Mouse (Mus musculus): ENCODE data around the gene Ppp1r12c. TPM values are rescaled to one million over a fixed set of nuclear protein-coding genes. Genes with fewer than 3 reads are reported as not detected.

Gene Ppp1r12c
- polyA plus RNA-seq, 1 experiment from 2014 or later = 49.3 TPM

DNA sequence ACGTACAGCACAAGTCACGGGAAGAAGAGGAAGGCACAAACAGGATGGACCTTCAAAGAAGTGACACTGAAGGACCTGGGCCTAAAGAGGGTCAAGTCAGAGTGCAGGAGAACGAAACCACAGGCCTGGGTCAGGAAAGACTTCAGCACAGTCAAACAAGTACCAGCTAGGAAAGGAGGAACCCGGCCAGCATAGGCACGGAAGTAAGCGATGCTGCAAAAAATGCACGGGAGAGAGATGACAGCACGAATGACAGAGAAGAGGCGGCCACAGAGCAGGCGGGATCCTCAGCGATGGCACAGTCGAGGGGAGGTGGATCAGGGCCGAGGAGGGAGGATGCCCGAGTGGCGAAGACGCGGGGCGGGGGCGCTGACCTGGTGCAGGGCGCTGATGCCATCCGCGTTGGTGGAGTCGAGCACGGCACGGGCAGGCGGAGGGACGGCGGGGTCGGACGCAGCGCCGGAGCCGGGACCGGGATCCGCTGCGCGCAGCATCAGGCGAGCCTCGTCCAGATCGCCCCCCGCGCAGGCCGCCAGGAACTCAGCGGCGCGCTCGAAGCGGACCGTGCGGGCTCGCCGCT lies 498 bp downstream of the Ppp1r12c start:
- Histone ChIP-seq H3K9ac (peak overlapping the region; percentile 92), H3K9me3 (no peaks in the 10 kb centered on the region), H3K27ac (replicated peaks) (peak overlapping the region; percentile 91), H3K4me3 (peak overlapping the region; percentile 79), H3K36me3 (peaks cover 10% of the 10 kb centered on the region; the same call in 1 of the 2 replicates), H3K27me3 (no peaks in the 10 kb centered on the region), H3K4me1 (replicated peaks) (peaks cover 47% of the 10 kb centered on the region), H3K4me2 (peak overlapping the region; percentile 64)
- WGBS = under 1% methylated on average over 36 of the region's 52 CpGs
- ATAC-seq (ENCODE audit: low FRiP score, low read depth) = peak; percentile 49

GRCm38 (mm10) chr7:4499034-4499433 lies 2.4 kb downstream of the Ppp1r12c start:
- Histone ChIP-seq H3K4me2 (peak overlapping the region; percentile 64), H3K4me1 (replicated peaks) (peaks cover 47% of the 10 kb centered on the region), H3K36me3 (peaks cover 14% of the 10 kb centered on the region; the same call in 1 of the 2 replicates), H3K27ac (replicated peaks) (no peak overlapping the region), H3K27me3 (no peaks in the 10 kb centered on the region), H3K9me3 (no peaks in the 10 kb centered on the region), H3K9ac (0 out of 2 replicates have a peak overlapping the region, but pooled peaks have one; percentile 18), H3K4me3 (0 out of 2 replicates have a peak overlapping the region, but pooled peaks have one; percentile 79)
- ATAC-seq (ENCODE audit: low FRiP score, low read depth) = no peak
- WGBS = 93% methylated on average over 4 of the region's 4 CpGs

DNA sequence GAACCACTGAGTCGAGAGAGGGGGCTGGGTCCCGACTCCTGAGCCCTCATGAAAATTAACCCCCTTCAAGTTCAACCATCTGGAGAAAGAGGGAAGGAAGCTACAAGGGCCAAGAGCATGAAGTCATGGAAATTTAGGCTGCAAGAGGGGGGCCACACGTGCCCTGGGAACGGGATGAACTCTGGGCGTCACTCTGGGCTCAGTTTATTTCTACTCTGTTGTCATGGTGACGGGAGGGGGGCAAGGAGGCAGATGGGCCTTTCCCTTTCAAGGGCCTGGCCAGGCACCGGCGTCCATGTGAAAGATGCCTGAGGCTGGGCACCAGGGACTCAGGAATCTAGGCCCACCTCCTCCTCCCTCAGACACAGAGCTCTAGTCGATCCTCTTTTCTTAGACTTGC lies 3.2 kb downstream of the Ppp1r12c start:
- Histone ChIP-seq H3K36me3 (peaks cover 20% of the 10 kb centered on the region), H3K9ac (no peak overlapping the region), H3K27me3 (no peaks in the 10 kb centered on the region), H3K4me1 (replicated peaks) (peaks cover 47% of the 10 kb centered on the region), H3K4me3 (0 out of 2 replicates have a peak overlapping the region, but pooled peaks have one; percentile 7), H3K9me3 (no peaks in the 10 kb centered on the region), H3K27ac (replicated peaks) (no peak overlapping the region), H3K4me2 (peak overlapping the region; percentile 64)
- 4% methylated on average over 9 of the region's 9 CpGs for WGBS
- ATAC-seq (ENCODE audit: low FRiP score, low read depth) = no peak

DNA sequence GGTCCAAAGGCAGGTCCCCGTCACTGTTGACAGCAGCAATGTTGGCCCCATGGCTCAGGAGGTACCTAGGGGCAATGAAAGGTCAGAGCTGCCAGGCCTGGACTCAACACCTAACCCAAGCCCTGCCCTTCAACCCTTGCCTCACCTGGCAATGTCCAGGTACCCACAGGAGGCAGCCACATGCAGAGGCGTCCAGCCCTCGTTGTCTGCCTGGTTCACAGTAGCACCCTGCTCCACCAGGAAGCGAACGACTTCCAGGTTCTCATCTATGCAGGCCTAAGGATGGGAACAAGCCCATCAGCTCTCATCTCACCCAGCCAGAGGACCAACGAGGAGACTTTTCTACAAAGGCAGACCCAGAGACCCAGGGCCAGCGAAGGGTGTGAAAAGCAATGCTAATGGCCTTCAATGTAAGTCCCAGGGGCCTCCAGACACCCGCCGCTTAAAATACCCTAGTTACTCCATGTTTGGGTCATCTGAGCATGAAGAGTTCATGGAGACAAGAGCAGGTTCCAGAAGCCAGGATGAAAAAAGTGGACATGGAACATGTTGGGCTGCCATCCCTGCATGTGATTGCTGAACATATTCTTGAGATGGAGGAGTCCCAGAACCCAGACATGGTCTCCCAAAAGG lies 4.1 kb downstream of the Ppp1r12c start:
- H3K4me1 ChIP-seq (replicated peaks) = peaks cover 49% of the 10 kb centered on the region
- H3K27ac ChIP-seq (replicated peaks) = no peak overlapping the region

DNA sequence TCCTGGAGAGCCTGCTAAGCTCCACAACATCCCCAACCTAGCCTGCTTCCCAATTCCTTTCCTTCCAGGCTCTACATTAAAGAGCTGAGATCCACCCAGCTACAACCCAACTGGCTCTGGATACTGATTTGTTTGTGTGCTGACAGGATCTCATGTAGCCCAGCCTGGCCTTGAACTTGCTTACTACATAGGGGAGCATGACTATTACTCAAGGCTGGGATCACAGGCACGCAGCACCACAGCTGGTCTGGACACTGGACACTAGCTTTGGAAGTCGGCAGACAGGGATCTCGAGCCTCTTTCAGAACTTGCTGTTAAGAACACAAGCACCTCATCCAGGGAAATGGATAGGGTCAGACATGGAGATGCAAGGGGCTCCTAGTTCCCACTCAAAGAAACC lies 5.0 kb downstream of the Ppp1r12c start:
- Histone ChIP-seq H3K27me3 (no peaks in the 10 kb centered on the region), H3K9me3 (no peaks in the 10 kb centered on the region), H3K27ac (replicated peaks) (no peak overlapping the region), H3K9ac (no peak overlapping the region), H3K36me3 (peaks cover 20% of the 10 kb centered on the region), H3K4me3 (no peak overlapping the region), H3K4me2 (no peak overlapping the region), H3K4me1 (replicated peaks) (peaks cover 46% of the 10 kb centered on the region)
- no peak for ATAC-seq (ENCODE audit: low FRiP score, low read depth)
- WGBS = 93% methylated on average over 3 of the region's 3 CpGs

More for the DNA sequence above, 4.1 kb downstream of the Ppp1r12c start:
- Histone ChIP-seq H3K4me3 (no peak overlapping the region), H3K9ac (no peak overlapping the region), H3K9me3 (no peaks in the 10 kb centered on the region), H3K36me3 (peaks cover 20% of the 10 kb centered on the region), H3K4me2 (peak overlapping the region; percentile 64), H3K27me3 (no peaks in the 10 kb centered on the region)
- 90% methylated on average over 9 of the region's 9 CpGs for WGBS
- ATAC-seq (ENCODE audit: low FRiP score, low read depth) = no peak

GRCm38 (mm10) chr7:4493991-4494390 lies 7.5 kb downstream of the Ppp1r12c start:
- WGBS = 85% methylated on average over 1 of the region's 1 CpGs
- no peaks in the 10 kb centered on the region for H3K27me3 ChIP-seq
- H3K9ac ChIP-seq = no peak overlapping the region
- H3K9me3 ChIP-seq = no peaks in the 10 kb centered on the region
- H3K4me1 ChIP-seq (replicated peaks) = peaks cover 27% of the 10 kb centered on the region
- H3K27ac ChIP-seq (replicated peaks) = no peak overlapping the region
- peaks cover 30% of the 10 kb centered on the region for H3K36me3 ChIP-seq
- no peak overlapping the region for H3K4me3 ChIP-seq
- no peak for ATAC-seq (ENCODE audit: low FRiP score, low read depth)
- no peak overlapping the region for H3K4me2 ChIP-seq

GRCm38 (mm10) chr7:4492284-4493224 lies 8.9 kb downstream of the Ppp1r12c start:
- H3K36me3 ChIP-seq = peaks cover 34% of the 10 kb centered on the region
- WGBS = 86% methylated on average over 13 of the region's 13 CpGs
- no peak overlapping the region for H3K4me2 ChIP-seq
- ATAC-seq (ENCODE audit: low FRiP score, low read depth) = no peak
- H3K4me3 ChIP-seq = no peak overlapping the region
- peaks cover 12% of the 10 kb centered on the region for H3K4me1 ChIP-seq (replicated peaks)
- no peaks in the 10 kb centered on the region for H3K27me3 ChIP-seq
- no peaks in the 10 kb centered on the region for H3K9me3 ChIP-seq
- no peak overlapping the region for H3K27ac ChIP-seq (replicated peaks)
- no peak overlapping the region for H3K9ac ChIP-seq

DNA sequence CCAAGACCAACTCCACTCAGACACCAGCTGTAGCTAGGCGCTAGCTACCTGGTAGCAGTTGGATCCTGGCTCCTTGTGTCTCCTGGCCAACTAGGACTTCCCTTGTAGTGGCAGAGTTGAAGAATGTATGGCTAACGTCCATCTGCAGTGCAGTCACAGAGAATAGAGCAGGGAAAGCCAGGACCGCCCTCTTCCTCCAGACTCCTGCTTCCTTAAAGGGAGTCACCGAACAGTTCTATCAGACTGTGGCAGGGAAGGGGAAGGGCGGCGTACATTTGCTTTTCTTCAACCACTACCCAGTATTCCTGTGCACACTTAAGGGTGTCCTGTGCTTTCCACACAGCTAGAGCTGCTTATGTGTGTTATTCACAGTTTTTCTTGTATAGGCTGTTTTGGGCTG lies 10.2 kb downstream of the Ppp1r12c start:
- Histone ChIP-seq H3K36me3 (peaks cover 27% of the 10 kb centered on the region), H3K9me3 (no peaks in the 10 kb centered on the region), H3K4me2 (no peak overlapping the region), H3K9ac (no peak overlapping the region), H3K4me1 (replicated peaks) (peaks cover 7% of the 10 kb centered on the region; the same call in 1 of the 2 replicates), H3K4me3 (no peak overlapping the region), H3K27me3 (no peaks in the 10 kb centered on the region), H3K27ac (replicated peaks) (peak overlapping the region; percentile 48; the same call in 1 of the 2 replicates)
- 82% methylated on average over 6 of the region's 6 CpGs for WGBS
- ATAC-seq (ENCODE audit: low FRiP score, low read depth) = no peak

DNA sequence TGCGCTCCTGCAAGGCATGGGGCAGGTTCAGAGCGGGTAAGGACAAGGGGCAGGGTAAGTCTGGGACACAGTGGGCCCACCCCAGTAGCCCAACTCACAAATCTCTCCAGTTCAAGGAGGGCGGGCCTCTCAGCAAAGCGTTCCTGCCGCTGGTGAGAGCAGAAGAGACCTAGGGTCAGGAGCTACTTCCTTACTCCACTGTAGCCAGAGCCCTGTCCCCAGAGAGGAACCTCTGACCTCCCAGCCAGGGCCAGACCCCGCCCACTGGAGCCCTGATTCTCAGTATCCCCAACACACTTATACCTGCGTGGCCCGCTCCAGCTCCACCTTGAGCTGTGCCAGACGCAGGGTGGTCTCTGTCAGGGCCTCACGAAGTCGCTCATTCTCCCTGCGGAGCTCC lies 19.2 kb downstream of the Ppp1r12c start:
- H3K27me3 ChIP-seq = peaks cover 2% of the 10 kb centered on the region; the same call in 1 of the 2 replicates
- peaks cover 51% of the 10 kb centered on the region for H3K36me3 ChIP-seq
- H3K4me2 ChIP-seq = no peak overlapping the region
- peaks cover 19% of the 10 kb centered on the region for H3K4me1 ChIP-seq (replicated peaks)
- no peak for ATAC-seq (ENCODE audit: low FRiP score, low read depth)
- no peak overlapping the region for H3K9ac ChIP-seq
- H3K9me3 ChIP-seq = no peaks in the 10 kb centered on the region
- H3K4me3 ChIP-seq = no peak overlapping the region
- H3K27ac ChIP-seq (replicated peaks) = no peak overlapping the region
- 93% methylated on average over 12 of the region's 12 CpGs for WGBS

- no peak for ATAC-seq (ENCODE audit: low FRiP score, low read depth)
- Histone ChIP-seq H3K4me3 (no peak overlapping the region), H3K36me3 (peaks cover 40% of the 10 kb centered on the region), H3K27me3 (peaks cover 22% of the 10 kb centered on the region), H3K4me1 (replicated peaks) (peaks cover 19% of the 10 kb centered on the region), H3K9ac (no peak overlapping the region), H3K4me2 (no peak overlapping the region), H3K9me3 (no peaks in the 10 kb centered on the region), H3K27ac (replicated peaks) (no peak overlapping the region)
- 31% methylated on average over 6 of the region's 6 CpGs for WGBS
Observed at GRCm38 (mm10) chr7:4479674-4480073, 21.8 kb downstream of the Ppp1r12c start.

GRCm38 (mm10) chr7:4478796-4479291 lies 22.6 kb downstream of the Ppp1r12c start:
- ATAC-seq (ENCODE audit: low FRiP score, low read depth) = no peak
- Histone ChIP-seq H3K27me3 (peaks cover 30% of the 10 kb centered on the region), H3K9me3 (no peaks in the 10 kb centered on the region), H3K36me3 (peaks cover 32% of the 10 kb centered on the region), H3K27ac (replicated peaks) (peak overlapping the region; percentile 56; the same call in 1 of the 2 replicates), H3K4me2 (peak overlapping the region; percentile 90), H3K4me3 (peak overlapping the region; percentile 46), H3K4me1 (replicated peaks) (peaks cover 19% of the 10 kb centered on the region), H3K9ac (peak overlapping the region; percentile 41)
- 4% methylated on average over 16 of the region's 16 CpGs for WGBS

Data from hindbrain, embryonic 15.5 days (tissue).